Mouse (Mus musculus) limb, embryonic 13.5 days (tissue): ENCODE results near the gene Sox2. TPM values are rescaled to one million over a fixed set of nuclear protein-coding genes. Genes with fewer than 3 reads are reported as not detected.

ENCODE experiments used
- ATAC-seq: fragments of 200-750 bp; cut with Nextera tagmentation; 2 replicates; pipeline ENCODE4 v1.8.0; 2017; ENCODE audit warnings: low read depth, moderate number of reproducible peaks, moderate TSS enrichment; ENCODE audit not compliant: low FRiP score
- H3K27ac ChIP-seq: fragments of 300-500 bp; sonication (generic); 2 replicates; pipeline ENCODE4 v1.5.1; 2015; ENCODE audit warnings: inconsistent platforms, mild to moderate bottlenecking, moderate library complexity
- H3K27me3 ChIP-seq: fragments of 300-500 bp; sonication (generic); 2 replicates; pipeline ENCODE4 v1.6.1; 2015; ENCODE audit warnings: mild to moderate bottlenecking, inconsistent platforms
- H3K36me3 ChIP-seq: fragments of 300-500 bp; sonication (generic); 2 replicates; pipeline ENCODE4 v1.6.1; 2015; ENCODE audit warnings: inconsistent platforms, mild to moderate bottlenecking, moderate library complexity
- H3K4me1 ChIP-seq: fragments of 300-500 bp; sonication (generic); 2 replicates; pipeline ENCODE4 v1.6.1; 2015; ENCODE audit warnings: inconsistent platforms
- H3K4me2 ChIP-seq: fragments of 300-500 bp; sonication (generic); replicated peaks from 2 replicates; pipeline ENCODE4 v1.6.1; 2015; ENCODE audit warnings: inconsistent platforms, mild to moderate bottlenecking, moderate library complexity
- H3K4me3 ChIP-seq: fragments of 300-500 bp; sonication (generic); 2 replicates; pipeline ENCODE4 v1.5.1; 2015; ENCODE audit warnings: moderate library complexity, mild to moderate bottlenecking, inconsistent platforms
- H3K9ac ChIP-seq: fragments of 300-500 bp; sonication (generic); 2 replicates; pipeline ENCODE4 v1.6.1; 2015; ENCODE audit warnings: mild to moderate bottlenecking, inconsistent platforms
- H3K9me3 ChIP-seq: fragments of 300-500 bp; sonication (generic); 2 replicates; pipeline ENCODE4 v1.6.1; 2016; ENCODE audit warnings: inconsistent platforms
- WGBS: fragments of 180-500 bp; shearing (Covaris S2); methylation state at CpG from one replicate; pipeline ENCODE4 v1.1.7; 2015; 5-methylcytosine and 5-hydroxymethylcytosine counted together
- polyA plus RNA-seq: library from polyadenylated mRNA; unstranded; fragments of >200 nt; fragmentation: Nextera tagmentation; extraction: Ambion mirVana; gene quantifications from 2 replicates; pipeline ENCODE4 v1.2.1, GENCODE M21; 2015

Sox2 gene
- polyA plus RNA-seq, 1 experiment from 2014 or later, result 0.47 TPM

DNA sequence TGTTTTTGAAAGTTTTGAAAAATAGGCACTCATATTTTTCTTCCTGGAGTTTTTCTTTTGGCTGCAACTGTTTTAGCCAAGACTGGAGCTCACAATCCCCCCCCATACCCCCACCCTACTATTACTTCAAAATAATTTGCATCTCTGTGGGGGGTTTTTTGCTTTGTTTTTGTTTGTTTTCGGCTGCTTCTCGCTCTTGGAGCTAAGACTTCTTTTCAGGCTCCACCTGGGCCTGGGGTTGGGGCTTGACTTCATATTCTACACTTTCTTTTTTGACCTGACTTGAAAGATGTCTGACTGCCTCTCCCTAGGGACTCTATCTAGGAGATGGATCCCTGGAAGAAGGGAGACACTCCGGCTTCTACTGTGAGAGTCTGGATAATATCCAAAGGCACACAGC lies 5.9 kb downstream of the Sox2 start:
- Histone ChIP-seq H3K27ac (no peak overlapping the region), H3K9me3 (no peaks in the 10 kb centered on the region), H3K9ac (no peak overlapping the region), H3K4me3 (no peak overlapping the region), H3K27me3 (peaks cover 90% of the 10 kb centered on the region), H3K4me2 (no peak overlapping the region), H3K36me3 (no peaks in the 10 kb centered on the region), H3K4me1 (no peaks in the 10 kb centered on the region)
- ATAC-seq, result no peak
- 10% methylated on average over 3 of the region's 3 CpGs for WGBS

DNA sequence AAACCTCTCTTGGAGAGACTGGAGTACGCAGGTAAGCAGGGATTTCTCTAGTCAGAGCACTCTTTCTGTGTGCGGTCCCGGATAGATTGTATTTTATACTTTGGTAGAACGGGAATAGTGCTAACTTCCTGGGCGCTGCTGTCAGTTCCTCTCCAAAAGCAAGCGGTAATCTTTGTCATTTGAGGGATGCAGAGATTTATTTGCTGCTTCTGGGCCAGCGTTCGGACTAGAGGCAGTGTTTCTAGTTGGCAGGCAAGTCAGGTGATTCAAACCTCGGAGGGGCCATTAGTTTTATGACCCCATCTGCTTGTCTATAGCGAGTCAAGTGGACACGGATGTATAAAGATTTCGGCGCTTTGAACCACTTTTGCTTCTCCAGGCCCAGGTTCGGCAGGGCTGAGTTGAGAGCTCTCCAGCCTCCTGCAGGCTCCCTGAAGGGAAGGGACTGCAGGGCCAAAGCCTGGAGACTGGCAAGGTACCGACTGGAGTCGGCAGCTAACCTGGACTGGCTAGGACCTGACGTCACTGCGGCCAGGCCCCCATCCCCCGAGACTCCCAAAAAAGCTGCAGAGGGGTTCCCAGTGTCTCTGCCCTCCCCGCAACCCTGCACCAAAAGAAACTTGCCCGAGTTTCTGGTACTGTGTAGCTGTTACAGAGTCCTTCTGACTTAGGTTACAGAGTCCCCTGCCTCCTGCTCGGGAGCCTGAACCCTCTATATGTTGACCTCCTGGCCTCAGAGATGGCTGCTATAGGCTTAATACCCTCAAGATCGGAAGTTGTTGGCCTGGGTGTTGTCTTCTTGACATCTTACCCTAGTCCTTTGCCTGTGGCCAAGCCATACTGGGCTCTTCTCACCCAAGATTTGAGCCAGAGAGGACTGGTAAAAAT lies 6.9 kb downstream of the Sox2 start:
- no peak for ATAC-seq
- Histone ChIP-seq H3K27ac (no peak overlapping the region), H3K4me3 (no peak overlapping the region), H3K9me3 (no peaks in the 10 kb centered on the region), H3K9ac (no peak overlapping the region), H3K4me2 (no peak overlapping the region), H3K4me1 (no peaks in the 10 kb centered on the region), H3K36me3 (no peaks in the 10 kb centered on the region), H3K27me3 (peaks cover 96% of the 10 kb centered on the region)
- 2% methylated on average over 23 of the region's 23 CpGs for WGBS

DNA sequence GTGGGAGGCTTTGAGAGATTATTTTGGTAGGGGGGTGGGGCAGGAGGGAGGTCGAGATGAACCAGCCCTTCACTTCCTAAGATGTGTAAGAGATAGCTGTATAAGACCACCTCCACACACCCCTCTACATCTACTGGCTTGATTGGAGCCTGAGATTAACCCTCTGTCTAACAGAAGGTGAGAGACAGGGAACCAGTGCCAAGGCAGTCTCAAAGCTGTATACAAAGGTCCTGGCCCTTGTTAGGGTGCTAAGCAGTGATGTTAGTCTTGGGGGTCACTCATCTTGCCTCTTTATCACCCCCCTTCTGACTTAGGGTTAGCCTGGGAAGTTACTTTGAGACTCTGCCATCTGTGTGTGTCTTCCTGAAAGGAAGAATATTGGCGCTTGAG lies 7.5 kb downstream of the Sox2 start:
- ATAC-seq, result no peak
- Histone ChIP-seq H3K4me3 (no peak overlapping the region), H3K4me1 (no peaks in the 10 kb centered on the region), H3K9ac (no peak overlapping the region), H3K9me3 (no peaks in the 10 kb centered on the region), H3K27me3 (peaks cover 97% of the 10 kb centered on the region), H3K4me2 (no peak overlapping the region), H3K27ac (no peak overlapping the region), H3K36me3 (no peaks in the 10 kb centered on the region)
- 18% methylated on average over 2 of the region's 2 CpGs for WGBS

DNA sequence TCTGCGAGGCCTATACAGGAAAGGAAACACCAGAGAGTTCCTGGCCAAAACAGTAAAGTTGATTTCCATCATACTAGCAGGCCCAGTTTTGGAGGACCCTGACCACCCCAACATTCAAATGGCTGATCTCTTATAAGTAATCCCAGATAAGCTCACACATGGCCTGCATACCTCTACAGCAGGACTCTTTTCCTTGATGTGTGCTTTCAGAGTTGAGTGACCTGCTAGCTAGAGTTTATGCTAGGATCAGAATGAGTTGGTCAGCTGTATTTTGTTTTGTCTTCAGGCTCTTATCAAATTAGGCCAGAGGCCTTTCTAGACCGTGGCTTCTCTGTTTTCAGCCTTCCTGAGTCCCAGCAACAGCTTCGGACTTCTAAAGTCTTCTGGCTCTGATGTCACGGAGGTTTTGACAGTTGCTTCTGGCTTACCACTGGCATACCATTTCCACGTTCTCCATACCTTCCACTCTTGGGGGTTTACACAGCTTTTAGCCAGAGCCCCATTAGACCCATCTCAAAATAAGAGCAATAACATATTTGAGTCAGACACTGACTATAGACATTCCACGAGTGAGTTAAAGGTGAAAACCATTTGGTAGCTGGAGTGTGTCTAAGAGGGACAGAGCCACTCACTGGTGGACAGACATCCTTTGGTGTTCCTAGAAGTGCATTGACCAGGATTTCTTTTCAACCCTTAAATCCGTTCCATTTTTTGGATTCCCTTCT lies 8.2 kb downstream of the Sox2 start:
- H3K4me2 ChIP-seq, result no peak overlapping the region
- H3K27ac ChIP-seq, result no peak overlapping the region
- no peaks in the 10 kb centered on the region for H3K9me3 ChIP-seq
- no peaks in the 10 kb centered on the region for H3K36me3 ChIP-seq
- 42% methylated on average over 7 of the region's 7 CpGs for WGBS
- H3K27me3 ChIP-seq, result peaks cover 98% of the 10 kb centered on the region
- H3K9ac ChIP-seq, result no peak overlapping the region
- ATAC-seq, result no peak
- H3K4me3 ChIP-seq, result no peak overlapping the region
- peaks cover 3% of the 10 kb centered on the region; the same call in 1 of the 2 replicates for H3K4me1 ChIP-seq

DNA sequence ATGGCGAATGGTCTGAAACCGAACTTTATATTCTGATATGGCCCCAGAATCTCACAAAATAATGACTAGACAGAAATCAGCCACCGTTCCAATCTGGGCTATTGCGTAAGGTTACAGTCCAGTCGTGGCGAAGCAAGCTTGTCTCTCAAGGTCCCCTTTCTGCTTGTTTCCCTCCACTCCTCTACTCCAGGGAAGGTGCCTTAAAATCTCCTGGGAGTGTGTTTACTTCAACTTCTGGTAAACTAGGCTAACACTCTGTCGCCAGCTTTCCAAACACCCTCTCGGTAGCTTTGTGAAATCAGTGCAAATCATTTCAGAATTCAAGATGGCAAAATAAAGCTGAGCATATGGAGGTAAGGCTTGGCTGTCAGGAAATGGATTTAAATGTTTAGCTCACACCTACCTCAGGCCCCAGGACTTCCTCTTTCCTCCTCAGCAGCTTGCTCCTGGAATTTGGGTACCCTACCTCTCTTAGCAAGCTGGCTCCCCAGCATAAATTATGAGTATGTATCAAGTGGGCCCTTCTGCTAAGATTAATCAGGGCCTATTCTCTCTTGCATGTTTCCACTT lies 8.8 kb downstream of the Sox2 start:
- H3K27me3 ChIP-seq, result peaks cover 99% of the 10 kb centered on the region
- no peak overlapping the region for H3K27ac ChIP-seq
- no peak overlapping the region for H3K9ac ChIP-seq
- no peak for ATAC-seq
- H3K4me3 ChIP-seq, result no peak overlapping the region
- WGBS, result 47% methylated on average over 8 of the region's 8 CpGs
- H3K4me1 ChIP-seq, result peaks cover 9% of the 10 kb centered on the region
- no peaks in the 10 kb centered on the region for H3K9me3 ChIP-seq
- H3K36me3 ChIP-seq, result no peaks in the 10 kb centered on the region
- no peak overlapping the region for H3K4me2 ChIP-seq

DNA sequence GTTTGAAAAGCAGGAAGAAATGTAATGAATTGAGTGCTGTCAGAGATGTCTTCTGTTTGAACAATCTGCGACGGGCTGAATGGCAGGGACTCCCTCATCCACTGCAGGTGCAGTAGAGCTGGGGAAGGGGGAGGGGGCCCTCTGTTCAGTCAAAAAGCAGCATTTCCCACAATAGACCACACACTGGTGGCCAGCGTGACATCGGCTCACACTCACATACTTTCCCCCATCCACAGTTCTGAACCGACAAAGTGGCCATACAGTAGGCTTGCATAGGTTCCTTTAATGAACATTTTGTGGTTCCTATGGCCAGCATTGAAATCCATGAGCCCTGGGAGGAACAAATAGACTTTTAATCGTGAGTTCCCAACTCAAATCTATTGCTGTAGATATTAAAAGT lies 9.7 kb downstream of the Sox2 start:
- no peaks in the 10 kb centered on the region for H3K9me3 ChIP-seq
- H3K4me1 ChIP-seq, result peaks cover 16% of the 10 kb centered on the region
- H3K36me3 ChIP-seq, result no peaks in the 10 kb centered on the region
- no peak overlapping the region for H3K9ac ChIP-seq
- no peak for ATAC-seq
- peaks cover 99% of the 10 kb centered on the region for H3K27me3 ChIP-seq
- WGBS, result 5% methylated on average over 6 of the region's 6 CpGs
- no peak overlapping the region for H3K4me3 ChIP-seq
- no peak overlapping the region for H3K27ac ChIP-seq
- H3K4me2 ChIP-seq, result no peak overlapping the region

DNA sequence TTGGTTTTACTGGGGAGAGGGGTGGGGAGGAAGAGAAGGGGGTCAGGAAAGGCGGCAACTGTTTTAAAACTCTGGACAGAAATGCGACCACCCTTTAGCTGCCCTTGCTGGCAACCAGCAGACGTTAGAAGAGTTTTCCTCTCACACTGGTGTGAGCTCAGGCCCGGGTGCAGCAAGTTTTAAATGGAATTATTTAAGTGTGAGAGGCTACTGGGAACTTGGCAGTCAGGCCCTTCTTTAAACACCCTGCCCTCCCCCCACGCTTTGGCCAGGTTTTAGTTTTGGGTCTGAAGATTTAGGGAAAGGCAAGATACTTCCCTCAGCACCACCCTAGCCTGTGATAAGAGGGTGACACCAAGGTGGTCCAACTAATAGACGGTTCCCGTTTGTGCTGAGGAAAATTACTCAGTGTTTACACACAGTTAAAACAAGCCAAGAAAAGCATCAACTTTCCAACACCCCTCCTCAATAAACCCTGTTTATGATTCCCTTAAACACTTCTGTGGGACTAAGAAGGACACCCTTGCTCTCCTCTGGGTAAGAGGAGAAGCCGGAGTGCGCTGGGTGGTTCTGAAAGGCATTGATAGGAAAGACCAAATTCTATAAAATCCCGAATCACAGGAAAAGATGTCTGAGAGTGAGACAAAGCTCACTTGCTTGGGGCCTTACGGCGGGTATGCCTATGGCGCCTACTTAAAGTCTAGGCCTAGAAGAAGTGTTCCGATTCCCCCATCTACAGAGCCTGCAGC lies 10.5 kb downstream of the Sox2 start:
- H3K9ac ChIP-seq, result no peak overlapping the region
- no peak overlapping the region for H3K27ac ChIP-seq
- peaks cover 99% of the 10 kb centered on the region for H3K27me3 ChIP-seq
- 4% methylated on average over 14 of the region's 14 CpGs for WGBS
- ATAC-seq, result no peak
- no peak overlapping the region for H3K4me2 ChIP-seq
- no peaks in the 10 kb centered on the region for H3K9me3 ChIP-seq
- H3K4me1 ChIP-seq, result peaks cover 16% of the 10 kb centered on the region
- no peaks in the 10 kb centered on the region for H3K36me3 ChIP-seq
- no peak overlapping the region for H3K4me3 ChIP-seq

DNA sequence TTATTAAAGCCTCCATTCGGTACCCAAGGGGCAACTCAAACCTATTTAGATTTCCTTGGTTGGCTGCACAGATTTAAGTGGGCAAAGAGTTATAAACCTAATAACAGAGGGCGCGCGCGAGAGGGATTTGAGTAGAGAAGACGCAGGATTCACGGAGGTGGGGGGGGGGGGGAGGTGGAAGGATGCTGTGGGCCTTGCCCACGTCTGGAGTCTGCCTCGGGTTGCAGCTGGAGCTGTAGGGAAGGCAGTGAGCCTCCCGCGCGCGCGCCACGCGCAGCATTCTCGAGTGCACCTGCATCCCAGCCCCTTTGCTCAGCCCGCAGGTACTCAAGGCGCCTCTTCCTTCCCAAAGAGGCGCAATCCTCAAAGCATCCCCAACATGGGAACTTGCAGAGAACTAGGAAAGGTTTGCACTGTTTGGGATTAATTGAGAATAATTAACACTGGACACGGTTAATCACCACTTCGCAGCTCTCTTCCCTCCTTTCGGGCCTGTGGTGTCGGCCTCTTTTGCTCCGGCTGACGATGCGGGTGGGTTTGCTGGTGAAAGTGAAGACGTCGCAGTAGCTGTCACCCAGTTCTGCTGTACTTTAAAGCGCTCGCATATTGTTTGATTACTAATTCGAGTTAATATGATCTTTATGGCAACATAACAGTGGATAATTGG lies 11.3 kb downstream of the Sox2 start:
- Histone ChIP-seq H3K27ac (no peak overlapping the region), H3K27me3 (peaks cover 99% of the 10 kb centered on the region), H3K36me3 (no peaks in the 10 kb centered on the region), H3K9ac (no peak overlapping the region), H3K4me1 (peaks cover 16% of the 10 kb centered on the region), H3K9me3 (no peaks in the 10 kb centered on the region), H3K4me3 (no peak overlapping the region), H3K4me2 (no peak overlapping the region)
- ATAC-seq, result no peak
- under 1% methylated on average over 32 of the region's 32 CpGs for WGBS

DNA sequence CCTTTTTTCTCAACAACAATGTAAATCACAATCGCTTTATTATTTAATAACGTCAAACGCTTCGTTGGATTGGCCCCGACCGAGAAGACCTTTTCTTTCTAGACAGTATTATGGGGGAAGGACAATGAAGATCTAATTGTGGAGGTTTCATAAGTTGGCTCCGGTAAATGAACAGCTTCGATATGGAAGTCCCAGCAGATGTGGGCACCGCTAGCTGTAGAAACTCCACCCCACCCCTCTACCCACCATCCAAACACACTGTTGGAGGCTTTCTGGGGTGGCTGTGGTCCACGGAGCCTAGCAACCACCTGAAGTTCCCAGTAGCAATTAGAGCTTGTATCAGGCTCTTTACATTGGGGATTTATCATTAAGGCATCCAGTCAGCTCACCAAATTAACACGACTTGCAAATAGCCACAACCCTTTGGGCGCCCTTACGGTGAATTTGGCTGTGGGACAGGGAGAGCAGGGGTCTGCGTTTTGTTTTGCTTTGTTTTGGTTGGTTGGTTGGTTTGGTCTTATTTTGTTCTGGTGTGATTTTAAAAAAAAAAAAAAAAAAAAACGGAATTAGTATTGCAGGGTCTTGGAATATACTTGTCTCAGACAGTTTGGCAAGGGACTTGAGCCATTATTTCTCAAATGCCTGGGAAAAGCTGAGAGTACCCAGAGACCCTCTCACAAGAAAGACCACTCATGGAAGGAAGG lies 12.0 kb downstream of the Sox2 start:
- Histone ChIP-seq H3K4me2 (no peak overlapping the region), H3K4me3 (no peak overlapping the region)
- WGBS, result 3% methylated on average over 15 of the region's 15 CpGs

DNA sequence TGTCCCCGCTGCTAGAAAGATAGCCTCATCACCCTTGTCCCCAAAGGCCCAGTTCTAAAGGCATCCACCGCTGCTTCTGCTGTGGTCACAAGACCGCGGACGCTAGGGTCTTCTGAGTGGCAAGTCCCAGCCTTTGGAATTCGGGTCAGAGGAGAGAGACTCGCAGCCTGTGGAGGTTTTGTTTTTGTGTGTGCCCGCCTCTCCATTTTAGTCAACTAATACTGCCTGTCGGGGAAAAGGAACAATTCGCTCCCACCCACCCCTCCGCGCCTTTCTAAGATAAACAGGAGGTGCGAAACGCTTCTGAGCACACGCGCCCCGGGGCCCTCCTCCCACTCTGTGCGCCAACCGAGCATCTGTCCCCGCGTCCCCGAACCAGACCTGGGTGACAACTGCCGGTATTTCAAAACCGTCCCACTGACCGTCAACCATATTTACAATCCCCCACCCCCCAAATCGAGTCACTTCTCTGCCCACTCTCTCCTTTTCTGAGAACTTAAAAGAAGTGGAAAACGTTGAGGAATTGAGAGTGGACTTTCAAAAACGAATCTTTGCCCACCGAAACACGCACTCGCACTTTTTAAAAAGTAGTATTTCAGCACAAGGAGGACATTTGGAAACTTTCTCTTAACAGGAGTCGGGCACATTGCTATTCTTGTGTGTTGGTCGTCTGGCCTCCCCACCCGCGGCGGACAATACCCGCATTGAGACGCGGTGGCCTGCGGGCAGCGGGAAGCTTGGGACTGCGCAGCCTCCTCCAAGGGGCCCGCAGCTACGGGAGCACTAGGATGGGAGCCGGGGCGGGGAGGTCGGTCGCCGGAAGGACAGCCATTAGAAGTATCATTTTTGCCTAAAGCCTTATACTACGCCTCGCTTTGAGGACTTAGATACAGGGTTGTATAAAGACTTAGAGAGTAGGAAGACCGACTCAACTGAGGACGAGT lies 12.8 kb downstream of the Sox2 start:
- Histone ChIP-seq H3K27ac (no peak overlapping the region), H3K27me3 (peaks cover 99% of the 10 kb centered on the region), H3K4me1 (peaks cover 16% of the 10 kb centered on the region), H3K4me3 (peak overlapping the region; percentile 34), H3K4me2 (peak overlapping the region; percentile 56; the same call in 1 of the 2 replicates), H3K9me3 (no peaks in the 10 kb centered on the region), H3K9ac (no peak overlapping the region), H3K36me3 (no peaks in the 10 kb centered on the region)
- no peak for ATAC-seq
- under 1% methylated on average over 53 of the region's 53 CpGs for WGBS

More for the DNA sequence above, 12.0 kb downstream of the Sox2 start:
- ATAC-seq, result no peak
- Histone ChIP-seq H3K9me3 (no peaks in the 10 kb centered on the region), H3K9ac (no peak overlapping the region), H3K36me3 (no peaks in the 10 kb centered on the region), H3K4me1 (peaks cover 16% of the 10 kb centered on the region), H3K27me3 (peaks cover 99% of the 10 kb centered on the region), H3K27ac (no peak overlapping the region)
